In genomic region chr15:27943486-27944195, GRCm38 (mm10) we compare ENCODE assay signal across 8 mouse cellular contexts.
DNase-seq lines count a peak whose midpoint lies in the region; ATAC-seq and TF ChIP-seq lines count a peak whose summit lies in the region.

No protein-coding gene starts in this region.

- H3K36me3 ChIP-seq in hindbrain, embryonic 11.5 days (ENCODE audit: control insufficient read depth, insufficient read depth, low read length): no peaks in the 10 kb centered on the region
- H3K36me3 ChIP-seq in midbrain, embryonic 16.5 days (ENCODE audit: control insufficient read depth, insufficient read depth, low read length): no peaks in the 10 kb centered on the region

- no peak overlapping the region for H3K9ac ChIP-seq in hindbrain, embryonic 11.5 days (ENCODE audit: low read depth, low read length)
- H3K9ac ChIP-seq in midbrain, embryonic 16.5 days (ENCODE audit: low read depth, low read length): no peak overlapping the region

- 58% methylated on average over 18 of the region's 18 CpGs for WGBS in hindbrain, embryonic 11.5 days
- WGBS in midbrain, embryonic 16.5 days: 9% methylated on average over 18 of the region's 18 CpGs

- peak; percentile 65 for ATAC-seq in hindbrain, embryonic 11.5 days (ENCODE audit: low FRiP score)
- peak; percentile 54 for ATAC-seq in midbrain, embryonic 16.5 days
- no peak for ATAC-seq in granulocyte monocyte progenitor cell, adult 5-6 weeks (replicated peaks; ENCODE audit: poor library complexity, severe bottlenecking)

- peaks cover 7% of the 10 kb centered on the region for H3K4me1 ChIP-seq in hindbrain, embryonic 11.5 days (replicated peaks; ENCODE audit: control insufficient read depth, insufficient read depth, low read length)
- H3K4me1 ChIP-seq in midbrain, embryonic 16.5 days (ENCODE audit: control insufficient read depth, insufficient read depth, low read length): peaks cover 54% of the 10 kb centered on the region

- DNase-seq in lung, postnatal 10 days: peak; percentile 42
- no peak for DNase-seq in lung, postnatal 25 days (ENCODE audit: low spot score)
- peak; percentile 86 to 89 for DNase-seq in cerebellum, postnatal 25 days
- no peak for DNase-seq in hindbrain, embryonic 11.5 days (ENCODE audit: low spot score)
- no peak for DNase-seq in gastrocnemius, adult 2 months
- no peak for DNase-seq in frontal cortex, postnatal 25 days (ENCODE audit: low spot score in 2 of 2)

- H3K27ac ChIP-seq in hindbrain, embryonic 11.5 days (ENCODE audit: low read depth, low read length): no peak overlapping the region
- H3K27ac ChIP-seq in midbrain, embryonic 16.5 days (ENCODE audit: low read length): no peak overlapping the region
- H3K27ac ChIP-seq in gastrocnemius, adult 2 months: no peak overlapping the region

- intact Hi-C loops in gastrocnemius, adult 2 months (cut with DNase I): no loop called here

- H3K9me3 ChIP-seq in hindbrain, embryonic 11.5 days (ENCODE audit: control insufficient read depth, low read length): no peaks in the 10 kb centered on the region
- H3K9me3 ChIP-seq in midbrain, embryonic 16.5 days (replicated peaks; ENCODE audit: control insufficient read depth, low read length, poor library complexity, severe bottlenecking): no peaks in the 10 kb centered on the region

- H3K27me3 ChIP-seq in hindbrain, embryonic 11.5 days (ENCODE audit: control insufficient read depth, insufficient read depth, low read length): no peaks in the 10 kb centered on the region
- no peaks in the 10 kb centered on the region for H3K27me3 ChIP-seq in midbrain, embryonic 16.5 days (ENCODE audit: control insufficient read depth, insufficient read depth, low read depth, low read length)

- no peak for TF ChIP-seq CTCF in gastrocnemius, adult 2 months (IDR thresholded peaks at IDR 0.05)

- H3K4me3 ChIP-seq in hindbrain, embryonic 11.5 days (ENCODE audit: low read depth, low read length): no peak overlapping the region
- H3K4me3 ChIP-seq in midbrain, embryonic 16.5 days (ENCODE audit: low read depth, low read length): no peak overlapping the region
- H3K4me3 ChIP-seq in gastrocnemius, adult 2 months: no peak overlapping the region

- no peak overlapping the region for H3K4me2 ChIP-seq in hindbrain, embryonic 11.5 days (replicated peaks; ENCODE audit: low read depth, low read length)
- peak overlapping the region; percentile 22; the same call in 1 of the 2 replicates for H3K4me2 ChIP-seq in midbrain, embryonic 16.5 days (ENCODE audit: low read length)

Comparison
In these comparisons a context has a peak if more than half of its experiments do, and no peak if none do; other contexts are left out.
1. DNase-seq: peak in lung, postnatal 10 days (single experiment) and cerebellum, postnatal 25 days (2 of 2); none in lung, postnatal 25 days (single experiment), hindbrain, embryonic 11.5 days (single experiment), gastrocnemius, adult 2 months (single experiment) and frontal cortex, postnatal 25 days (0 of 2).